Mouse (Mus musculus) small intestine, adult 2 months (tissue): Measurements from ENCODE around the gene Paqr9. TPM values are rescaled to one million over a fixed set of nuclear protein-coding genes. Genes with fewer than 3 reads are reported as not detected.

Experiments used
- H3K27ac ChIP-seq: fragments of 200-500 bp; 2 replicates; pipeline ENCODE4 v1.5.1; 2012; ENCODE audit warnings: low read depth, low read length, control low read depth, inconsistent platforms; ENCODE audit not compliant: insufficient read depth
- H3K27me3 ChIP-seq: fragments of 200-500 bp; 2 replicates; pipeline ENCODE4 v1.6.1; 2012; ENCODE audit warnings: mild to moderate bottlenecking, moderate library complexity, low read length, inconsistent platforms; ENCODE audit not compliant: control insufficient read depth, insufficient read depth
- H3K36me3 ChIP-seq: fragments of 200-500 bp; 2 replicates; pipeline ENCODE4 v1.6.1; 2012; ENCODE audit warnings: mild to moderate bottlenecking, low read length, control low read depth, inconsistent platforms; ENCODE audit not compliant: control insufficient read depth, insufficient read depth
- H3K4me1 ChIP-seq: fragments of 200-500 bp; 2 replicates; pipeline ENCODE4 v1.6.1; 2012; ENCODE audit warnings: low read length, inconsistent platforms, mixed read lengths; ENCODE audit not compliant: control insufficient read depth, insufficient read depth, insufficient read length
- H3K4me3 ChIP-seq: fragments of 200-500 bp; 2 replicates; pipeline ENCODE4 v1.5.1; 2012; ENCODE audit warnings: low read depth, mild to moderate bottlenecking, control low read depth, inconsistent platforms, low read length, moderate library complexity
- CTCF ChIP-seq: fragments of 200-500 bp; IDR thresholded peaks from 2 replicates; pipeline ENCODE4 v1.5.1; 2012; ENCODE audit warnings: low read depth, mild to moderate bottlenecking, control low read depth, inconsistent platforms, low read length, moderate library complexity, mixed read lengths; ENCODE audit not compliant: insufficient replicate concordance, insufficient read length; ENCODE audit errors: extremely low read depth
- POLR2A ChIP-seq: fragments of 200-500 bp; IDR thresholded peaks from 2 replicates; pipeline ENCODE4 v1.6.1; 2012; ENCODE audit warnings: low read depth, mild to moderate bottlenecking, control low read depth, inconsistent platforms, low read length, moderate library complexity
- WGBS: fragments of 180-500 bp; shearing (Covaris S2); methylation state at CpG from one replicate; pipeline ENCODE4 v1.1.7; 2018; 5-methylcytosine and 5-hydroxymethylcytosine counted together
- polyA plus RNA-seq: library from polyadenylated mRNA; depleted of rRNA; stranded (reverse); fragments of >200 nt; gene quantifications from 2 replicates; pipeline ENCODE4 v1.2.3, GENCODE M21; 2012

Paqr9 gene
- polyA plus RNA-seq, 1 experiment: 0.44 TPM

DNA sequence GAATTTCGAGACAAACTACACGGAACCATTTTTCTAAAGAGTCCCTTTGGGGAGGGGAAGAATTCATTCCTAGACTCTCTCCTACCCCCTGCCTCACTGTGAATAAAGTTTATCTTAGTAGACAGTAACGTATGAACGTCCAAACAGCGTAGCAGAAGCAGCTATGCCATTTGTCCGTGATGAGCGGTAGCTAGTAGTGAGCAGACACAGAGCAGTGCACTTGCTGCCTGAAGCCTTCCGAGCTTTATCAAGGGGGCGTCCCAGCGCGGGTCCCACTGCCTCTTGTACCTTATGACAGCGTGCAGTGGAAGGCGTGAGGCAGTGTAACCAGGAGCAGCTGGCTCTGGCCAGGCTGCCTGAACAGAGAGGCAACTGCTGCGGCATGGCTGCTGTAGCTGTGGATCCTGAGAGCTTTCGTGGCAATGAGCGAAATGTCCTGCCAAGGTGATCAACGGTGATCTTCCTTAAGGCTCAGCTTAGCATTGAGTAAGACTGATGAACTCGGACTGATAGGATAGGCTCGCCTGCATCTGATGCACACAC, 38.8 kb downstream of the Paqr9 start:
- WGBS: 29% methylated on average over 19 of the region's 19 CpGs
- Histone ChIP-seq H3K4me3 (no peak overlapping the region), H3K27me3 (no peaks in the 10 kb centered on the region), H3K4me1 (peaks cover 2% of the 10 kb centered on the region; the same call in 1 of the 2 replicates), H3K36me3 (no peaks in the 10 kb centered on the region), H3K27ac (no peak overlapping the region)
- no peak for TF ChIP-seq POLR2A
- TF ChIP-seq CTCF: no peak

DNA sequence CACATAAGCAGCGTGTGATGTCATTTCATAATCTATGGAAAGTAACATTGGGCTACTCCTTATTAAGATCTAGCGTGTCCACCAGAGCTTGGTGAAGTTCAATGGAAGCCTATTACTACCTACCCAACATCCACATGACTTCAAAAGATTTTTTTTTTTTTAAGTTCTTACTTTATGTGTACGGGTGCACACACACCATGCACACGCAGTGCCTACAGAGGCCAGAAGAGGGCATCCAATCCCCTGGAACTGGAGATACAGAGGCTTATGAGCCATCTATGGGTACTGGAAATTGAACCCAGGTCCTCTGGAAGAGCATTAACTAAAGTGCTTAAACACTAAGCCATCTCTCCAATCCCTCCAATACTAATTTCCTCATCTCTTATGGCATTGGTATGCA, 39.9 kb downstream of the Paqr9 start:
- Histone ChIP-seq H3K4me3 (no peak overlapping the region), H3K27me3 (no peaks in the 10 kb centered on the region), H3K36me3 (no peaks in the 10 kb centered on the region), H3K27ac (no peak overlapping the region), H3K4me1 (peaks cover 2% of the 10 kb centered on the region; the same call in 1 of the 2 replicates)
- 85% methylated on average over 4 of the region's 4 CpGs for WGBS
- TF ChIP-seq POLR2A: no peak
- no peak for TF ChIP-seq CTCF

DNA sequence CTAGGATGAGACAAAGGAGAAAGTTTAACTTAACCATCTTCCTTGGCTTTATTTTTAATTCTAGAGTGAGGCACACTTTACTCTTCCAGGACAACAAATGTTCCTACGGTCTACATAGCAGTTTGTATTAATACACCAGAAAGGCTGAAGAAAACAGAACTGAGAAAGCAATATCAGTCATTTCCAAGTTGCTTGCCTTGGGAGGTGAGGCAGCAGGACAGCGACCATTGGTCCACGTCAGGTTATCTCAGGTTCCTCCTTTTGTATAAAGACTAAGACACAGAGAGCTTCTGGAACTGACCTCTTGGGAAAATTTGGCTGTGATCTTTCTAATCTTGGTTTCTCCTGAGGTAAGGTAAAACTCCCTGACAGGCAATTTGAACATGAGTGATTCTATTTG, 43.4 kb downstream of the Paqr9 start:
- H3K27ac ChIP-seq: no peak overlapping the region
- TF ChIP-seq POLR2A (no peak), CTCF (no peak)
- H3K27me3 ChIP-seq: no peaks in the 10 kb centered on the region
- H3K36me3 ChIP-seq: no peaks in the 10 kb centered on the region
- no peak overlapping the region for H3K4me3 ChIP-seq
- 68% methylated on average over 3 of the region's 3 CpGs for WGBS
- 0 out of 2 replicates have a peak, but pooled peaks cover 2% of the 10 kb centered on the region for H3K4me1 ChIP-seq

DNA sequence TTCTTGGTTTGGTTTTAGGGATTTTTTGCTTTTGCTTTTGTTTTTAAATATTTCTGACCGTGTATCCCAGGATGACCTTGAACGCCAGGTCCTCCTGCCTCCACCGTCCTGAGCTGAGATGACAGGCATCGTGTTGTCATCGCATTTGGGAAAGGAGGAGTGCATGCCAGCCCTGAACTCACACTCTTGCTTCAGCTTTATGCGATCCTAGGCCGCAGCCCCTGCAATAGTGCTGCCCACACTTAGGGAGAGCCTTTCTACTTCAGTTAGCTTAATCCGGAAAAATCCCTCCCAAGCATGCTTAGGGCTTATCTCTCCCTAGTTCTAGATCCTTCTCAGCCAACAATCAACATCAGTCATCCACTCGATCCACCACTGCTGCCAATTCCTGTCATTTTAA, 43.9 kb downstream of the Paqr9 start:
- Histone ChIP-seq H3K27ac (no peak overlapping the region), H3K4me1 (0 out of 2 replicates have a peak, but pooled peaks cover 1% of the 10 kb centered on the region), H3K36me3 (no peaks in the 10 kb centered on the region), H3K4me3 (no peak overlapping the region), H3K27me3 (no peaks in the 10 kb centered on the region)
- TF ChIP-seq CTCF (no peak), POLR2A (no peak)
- whole genome bisulfite sequencing: 78% methylated on average over 9 of the region's 9 CpGs

DNA sequence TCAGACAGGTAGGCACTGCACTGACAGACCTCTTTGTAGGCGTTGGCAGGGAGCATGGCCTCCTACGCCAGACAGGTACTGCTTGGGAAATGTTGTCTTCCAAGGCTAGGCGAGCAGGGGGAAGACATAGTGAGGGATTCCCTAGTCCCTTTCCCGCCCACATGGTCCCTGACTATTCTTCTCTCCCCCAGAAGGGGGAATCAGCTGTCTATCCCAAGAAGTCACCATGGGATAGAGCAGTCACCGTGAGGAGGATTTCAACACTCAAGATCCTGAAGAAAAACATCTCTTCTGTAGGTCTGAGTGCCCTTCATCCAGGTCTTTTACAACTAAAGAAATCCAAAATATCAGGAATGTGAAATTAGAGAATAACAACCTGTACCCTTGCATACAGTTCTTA, 47.7 kb downstream of the Paqr9 start:
- no peaks in the 10 kb centered on the region for H3K36me3 ChIP-seq
- H3K27ac ChIP-seq: no peak overlapping the region
- H3K4me3 ChIP-seq: no peak overlapping the region
- TF ChIP-seq POLR2A (no peak), CTCF (no peak)
- H3K27me3 ChIP-seq: no peaks in the 10 kb centered on the region
- WGBS: 63% methylated on average over 5 of the region's 5 CpGs
- H3K4me1 ChIP-seq: no peaks in the 10 kb centered on the region

DNA sequence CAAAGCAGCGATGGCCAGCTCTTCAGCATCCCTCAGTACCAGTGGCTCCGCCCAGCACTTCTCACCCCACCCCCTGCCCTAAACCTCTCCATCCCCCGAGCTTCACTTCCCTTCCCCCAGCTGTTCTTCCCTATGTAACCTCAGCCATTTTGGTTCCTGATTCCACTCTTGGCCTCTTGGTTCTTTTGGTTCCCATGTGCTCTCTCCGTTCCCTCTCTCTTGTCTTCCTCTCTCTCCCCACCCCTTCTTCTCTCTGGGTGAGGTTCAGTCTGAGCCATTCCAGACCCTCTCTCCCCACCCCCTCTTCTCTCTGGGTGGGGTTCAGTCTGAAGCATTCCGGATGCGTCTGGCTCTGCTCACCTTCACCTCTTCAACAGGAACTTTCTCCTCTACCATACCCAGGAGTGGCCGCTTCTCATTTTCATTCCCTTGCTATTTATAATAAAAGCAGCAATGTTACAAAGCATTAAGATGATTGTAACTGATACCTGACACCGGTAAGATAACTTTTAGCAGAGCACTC, 52.9 kb downstream of the Paqr9 start:
- H3K36me3 ChIP-seq: no peaks in the 10 kb centered on the region

DNA sequence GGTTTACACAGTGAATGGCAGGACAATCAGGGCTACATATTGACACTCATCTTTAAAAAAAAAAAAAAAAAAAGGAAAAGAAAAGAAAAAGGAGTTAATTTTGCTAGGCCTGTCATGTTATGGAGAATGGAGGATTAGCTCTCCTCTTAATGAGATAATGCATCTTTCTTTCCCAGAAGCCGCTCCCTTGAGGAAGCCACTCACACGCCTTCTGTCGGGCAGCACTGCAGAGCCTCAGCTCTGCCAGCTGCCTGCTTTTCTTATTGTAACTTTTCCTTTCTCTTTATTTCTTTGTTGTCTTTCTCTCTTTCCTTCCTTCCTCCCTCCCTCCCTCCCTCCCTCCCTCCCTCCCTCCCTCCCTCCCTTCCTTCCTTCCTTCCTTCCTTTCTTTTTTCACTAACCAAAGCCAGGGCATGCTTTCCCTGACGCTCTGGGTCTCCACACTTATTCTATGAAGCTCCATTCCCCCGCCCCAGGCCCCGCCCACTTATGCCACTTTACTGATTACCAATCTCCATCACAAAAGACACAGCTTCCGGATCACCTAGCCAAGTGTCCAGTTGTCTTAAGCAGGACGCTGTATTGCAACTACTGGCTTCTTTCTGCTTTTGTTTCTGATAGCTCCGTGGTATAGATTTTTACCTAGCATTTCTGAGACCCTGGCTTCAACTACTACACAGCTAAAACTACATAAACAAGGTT, 54.1 kb downstream of the Paqr9 start:
- Histone ChIP-seq H3K4me1 (no peaks in the 10 kb centered on the region), H3K4me3 (no peak overlapping the region), H3K36me3 (no peaks in the 10 kb centered on the region), H3K27ac (no peak overlapping the region), H3K27me3 (no peaks in the 10 kb centered on the region)
- WGBS: 19% methylated on average over 9 of the region's 9 CpGs
- no peak for TF ChIP-seq POLR2A
- no peak for TF ChIP-seq CTCF

More for the DNA sequence above, 52.9 kb downstream of the Paqr9 start:
- Histone ChIP-seq H3K27me3 (no peaks in the 10 kb centered on the region), H3K4me3 (no peak overlapping the region), H3K27ac (no peak overlapping the region), H3K4me1 (no peaks in the 10 kb centered on the region)
- TF ChIP-seq CTCF (no peak), POLR2A (no peak)
- WGBS: 73% methylated on average over 8 of the region's 8 CpGs
